17 mouse cellular contexts compared by ENCODE assay signal in genomic region chr13:24515101-24515675, GRCm38 (mm10).
DNase-seq lines count a peak whose midpoint lies in the region; ATAC-seq and TF ChIP-seq lines count a peak whose summit lies in the region.
"Had no signal": no experiment of that assay in that cellular context is flagged by ENCODE, and none has a peak within 500 bp of the region (broad histone marks: within the 10 kb centered on the region; RNA-seq: fewer than 3 reads in every experiment).

No protein-coding gene starts in this region.

- peak; percentile 66 for DNase-seq in CD4-positive, CD25-positive, alpha-beta regulatory T cell, adult 2 months (ENCODE audit: low read depth, low spot score)
- peak; percentile 60 for DNase-seq in MEL-GATA-1-ER (ENCODE audit: extremely low read depth, low read depth)
- DNase-seq in layer of hippocampus, adult 2 months (ENCODE audit: low spot score in 2 of 2): no peak
- no peak for DNase-seq in hindbrain, embryonic 10.5 days (ENCODE audit: low spot score)
- DNase-seq in thymus, postnatal 36 days: no peak
- DNase-seq: adrenal gland, postnatal 25 days; cerebellum, adult 11-12 months; heart, adult 18-20 months; lung, postnatal 10 days; right cerebral cortex, postnatal 14 days had no signal

- no peaks in the 10 kb centered on the region for H3K27me3 ChIP-seq in hindbrain, embryonic 10.5 days (ENCODE audit: insufficient read depth, poor library complexity, severe bottlenecking)
- H3K27me3 ChIP-seq: embryonic facial prominence, embryonic 13.5 days; intestine, embryonic 15.5 days; neural tube, embryonic 15.5 days; Patski had no signal

- ATAC-seq in inflammation-experienced regulatory T-cells, adult 6 months: peak; percentile 62
- peak; percentile 46 for ATAC-seq in megakaryocyte-erythroid progenitor cell, adult 5-6 weeks (replicated peaks; ENCODE audit: low FRiP score, low TSS enrichment, poor library complexity, severe bottlenecking)
- ATAC-seq: intestine, embryonic 15.5 days; midbrain, embryonic 16.5 days; Patski had no signal

- H3K9me3 ChIP-seq in hindbrain, embryonic 10.5 days: no peaks in the 10 kb centered on the region
- H3K9me3 ChIP-seq: embryonic facial prominence, embryonic 13.5 days; intestine, embryonic 15.5 days; neural tube, embryonic 15.5 days had no signal

- no peak for TF ChIP-seq CTCF in layer of hippocampus, adult 2 months (conservative IDR thresholded peaks at IDR 0.05)

- no peak overlapping the region for H3K4me3 ChIP-seq in layer of hippocampus, adult 2 months
- H3K4me3 ChIP-seq in hindbrain, embryonic 10.5 days: no peak overlapping the region
- H3K4me3 ChIP-seq: embryonic facial prominence, embryonic 13.5 days; intestine, embryonic 15.5 days; neural tube, embryonic 15.5 days had no signal

- 47% methylated on average over 6 of the region's 6 CpGs for WGBS in hindbrain, embryonic 10.5 days

- H3K27ac ChIP-seq in layer of hippocampus, adult 2 months: no peak overlapping the region
- H3K27ac ChIP-seq in hindbrain, embryonic 10.5 days: no peak overlapping the region
- H3K27ac ChIP-seq: embryonic facial prominence, embryonic 13.5 days; intestine, embryonic 15.5 days; neural tube, embryonic 15.5 days had no signal

- H3K4me1 ChIP-seq in hindbrain, embryonic 10.5 days (replicated peaks): peaks cover 5% of the 10 kb centered on the region; the same call in 1 of the 2 replicates
- H3K4me1 ChIP-seq: embryonic facial prominence, embryonic 13.5 days had no signal

- no peaks in the 10 kb centered on the region for H3K36me3 ChIP-seq in hindbrain, embryonic 10.5 days
- H3K36me3 ChIP-seq: embryonic facial prominence, embryonic 13.5 days; intestine, embryonic 15.5 days; neural tube, embryonic 15.5 days had no signal

Comparison
In these comparisons a context has a peak if more than half of its experiments do, and no peak if none do; other contexts are left out.
1. DNase-seq: peak in CD4-positive, CD25-positive, alpha-beta regulatory T cell, adult 2 months (single experiment) and MEL-GATA-1-ER (single experiment); none in layer of hippocampus, adult 2 months (0 of 2), hindbrain, embryonic 10.5 days (single experiment) and thymus, postnatal 36 days (0 of 2).